Mouse (Mus musculus) urinary bladder, postnatal 4 days (tissue): ENCODE results near the gene Map3k1.

Experiments used
- DNase-seq, 2 experiments: peaks; one replicate each; pipeline ENCODE4 v3.0.0; 2021 to 2022; ENCODE audit warnings: low spot score in 2 of 2

The Map3k1 gene

DNA sequence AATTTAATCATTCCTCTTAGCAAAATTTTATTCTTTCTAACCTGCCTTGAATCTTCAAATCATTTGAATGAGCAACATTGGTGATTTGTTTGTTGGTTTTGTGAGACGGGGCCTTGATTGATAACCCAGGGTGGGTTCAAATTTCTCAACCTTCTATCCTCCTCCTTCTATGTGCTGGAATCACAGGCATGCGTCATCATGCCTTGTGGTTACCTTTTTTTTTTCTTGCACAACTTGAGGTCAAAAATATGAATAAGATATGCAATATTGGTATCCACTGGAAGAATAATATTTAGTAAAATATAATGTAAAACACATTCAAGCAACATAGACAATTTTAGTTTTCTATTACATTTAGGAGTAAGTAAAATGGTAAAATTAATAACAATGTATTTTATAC is 3.9 kb upstream of the Map3k1 start:
- no peak for DNase-seq

DNA sequence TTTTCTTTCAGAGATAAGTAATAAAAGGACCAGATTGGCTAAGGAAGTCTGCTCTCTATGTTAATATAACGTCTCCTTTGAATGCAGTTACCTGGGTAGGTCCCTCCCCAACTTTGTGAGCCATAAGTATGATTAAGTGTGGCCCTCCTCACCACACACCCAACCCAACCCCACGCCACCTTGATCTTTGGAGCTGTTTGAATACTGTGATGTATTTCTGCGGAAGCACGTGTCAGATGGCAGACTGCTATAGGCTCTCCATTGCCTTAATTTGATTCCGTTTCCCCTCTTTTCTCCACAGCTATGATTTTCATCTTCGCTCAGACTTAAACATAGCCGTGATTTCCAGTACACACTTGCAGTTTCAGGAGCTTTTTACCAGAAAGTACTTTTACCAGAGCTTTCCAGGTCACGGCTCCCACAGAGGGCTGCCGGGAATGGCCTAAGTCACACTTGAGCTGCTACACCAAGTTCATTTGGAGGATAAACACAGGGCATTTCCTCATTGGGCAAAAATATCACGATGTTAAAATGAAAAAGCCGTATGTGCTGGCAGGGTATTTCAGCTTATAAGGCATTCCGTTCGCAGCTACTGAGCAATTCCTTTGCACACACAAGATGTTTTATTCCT is 2.3 kb upstream of the Map3k1 start:
- no peak for DNase-seq

DNA sequence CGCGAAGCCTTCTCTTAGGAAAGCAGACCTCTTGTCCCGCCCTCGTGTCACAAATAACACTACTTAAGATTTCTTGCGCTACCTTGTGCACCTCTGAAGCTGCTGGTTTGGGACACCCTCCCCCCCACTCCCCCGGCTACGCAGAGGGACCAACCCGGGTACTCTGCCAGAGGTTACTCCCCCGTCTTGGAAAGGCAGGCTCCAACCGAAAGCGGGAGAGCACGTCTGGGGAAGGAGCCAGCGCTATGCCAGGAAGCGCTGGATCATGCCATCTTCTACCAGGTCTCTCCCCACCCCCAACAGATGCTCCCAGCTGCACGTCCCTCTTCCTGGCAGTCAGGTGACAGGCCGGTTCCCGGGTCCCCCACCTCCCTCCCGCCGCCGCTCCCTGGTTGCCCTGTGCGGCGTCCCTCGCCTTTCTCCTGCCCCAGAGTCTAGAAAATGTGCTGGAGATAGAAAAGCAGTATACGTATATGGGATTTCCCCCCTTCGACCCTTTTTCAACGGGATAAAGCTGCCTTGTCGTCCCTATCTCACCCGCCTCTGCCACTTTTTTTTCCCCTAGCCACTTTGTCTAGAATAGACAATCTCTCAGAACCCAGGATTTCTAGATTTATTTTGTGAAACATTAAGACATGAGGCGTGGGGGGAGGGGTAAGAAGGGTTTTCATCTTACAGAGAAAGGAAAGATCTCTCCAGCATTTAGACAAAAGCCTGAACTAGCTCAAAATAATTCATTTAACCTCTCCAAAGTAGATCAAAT is 854 bp upstream of the Map3k1 start:
- peak in 1 of 2 experiments; percentile 56 for DNase-seq

DNA sequence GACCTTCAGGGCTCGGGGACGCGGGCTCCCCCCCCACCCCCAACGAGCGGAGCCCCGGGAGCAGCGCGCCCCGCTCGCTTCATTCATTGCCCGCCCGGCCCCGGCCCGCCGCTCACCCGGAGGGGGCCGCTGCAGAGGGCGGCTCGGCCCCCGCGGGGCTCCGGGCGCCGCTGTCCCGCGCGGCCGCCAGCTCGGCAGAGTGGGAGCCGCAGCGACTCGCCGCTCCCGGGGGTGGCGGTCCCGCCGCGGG is 481 bp downstream of the Map3k1 start:
- no peak for DNase-seq

DNA sequence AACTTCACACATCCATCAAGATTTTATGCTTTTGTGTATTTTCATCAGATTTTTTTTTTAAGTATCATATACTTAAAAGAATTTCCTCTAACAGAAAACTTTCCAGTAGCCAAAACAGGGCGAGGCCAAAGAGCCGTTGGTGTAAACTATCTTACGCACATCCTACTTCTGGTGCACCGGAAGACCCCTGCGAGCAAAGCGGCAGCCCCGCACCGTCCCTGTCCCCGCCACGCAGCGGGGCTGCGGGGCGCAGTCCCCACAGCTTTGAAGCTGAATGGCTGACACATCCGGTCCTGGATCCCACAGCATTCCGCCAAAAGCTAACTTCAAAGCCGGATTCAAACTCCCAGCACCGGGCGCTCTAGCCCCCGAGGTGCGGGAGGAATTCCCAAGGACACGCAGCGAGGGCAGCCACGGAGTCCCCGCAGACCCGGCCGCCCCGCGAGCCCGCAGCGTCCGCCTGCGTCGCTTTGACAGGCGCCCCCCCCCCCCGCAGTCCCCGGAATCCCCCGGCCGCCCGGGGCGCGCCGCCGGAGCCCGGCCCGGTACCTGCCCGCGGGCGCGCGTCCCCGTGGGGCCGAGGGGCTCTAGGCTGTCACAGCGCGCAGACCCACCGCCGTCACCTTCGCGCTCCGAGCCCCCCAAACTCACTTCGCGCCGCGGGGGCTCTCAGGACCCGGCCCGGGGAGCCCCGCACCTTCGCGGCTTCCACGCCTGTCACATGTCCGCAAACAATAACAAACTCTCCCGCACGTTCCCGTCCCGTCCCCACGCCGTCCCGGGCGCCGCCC is 1.0 kb downstream of the Map3k1 start:
- DNase-seq: no peak

DNA sequence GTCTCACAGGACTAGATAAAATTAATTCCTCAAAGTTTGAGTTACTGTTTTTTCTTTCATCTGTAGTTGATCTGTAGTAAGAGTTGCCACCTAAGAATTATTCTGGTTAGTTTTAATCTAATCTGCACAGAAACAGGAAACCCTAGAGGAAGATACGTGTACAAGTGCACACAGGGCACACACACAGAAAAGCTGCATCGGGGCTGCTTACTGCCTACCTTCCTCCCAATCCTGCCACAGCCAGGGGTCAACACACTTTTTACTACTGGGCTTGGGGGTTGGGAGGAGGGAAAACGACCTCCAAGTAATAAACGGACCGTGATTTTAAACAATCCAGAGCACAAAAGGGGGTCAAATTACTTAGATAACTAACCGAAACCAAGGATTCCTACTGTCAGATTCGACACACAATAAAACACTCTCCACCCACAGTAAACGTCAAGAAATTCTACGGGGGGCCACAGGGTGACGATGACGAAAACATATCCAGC is 1.6 kb downstream of the Map3k1 start:
- DNase-seq: peak in 1 of 2 experiments; percentile 18

DNA sequence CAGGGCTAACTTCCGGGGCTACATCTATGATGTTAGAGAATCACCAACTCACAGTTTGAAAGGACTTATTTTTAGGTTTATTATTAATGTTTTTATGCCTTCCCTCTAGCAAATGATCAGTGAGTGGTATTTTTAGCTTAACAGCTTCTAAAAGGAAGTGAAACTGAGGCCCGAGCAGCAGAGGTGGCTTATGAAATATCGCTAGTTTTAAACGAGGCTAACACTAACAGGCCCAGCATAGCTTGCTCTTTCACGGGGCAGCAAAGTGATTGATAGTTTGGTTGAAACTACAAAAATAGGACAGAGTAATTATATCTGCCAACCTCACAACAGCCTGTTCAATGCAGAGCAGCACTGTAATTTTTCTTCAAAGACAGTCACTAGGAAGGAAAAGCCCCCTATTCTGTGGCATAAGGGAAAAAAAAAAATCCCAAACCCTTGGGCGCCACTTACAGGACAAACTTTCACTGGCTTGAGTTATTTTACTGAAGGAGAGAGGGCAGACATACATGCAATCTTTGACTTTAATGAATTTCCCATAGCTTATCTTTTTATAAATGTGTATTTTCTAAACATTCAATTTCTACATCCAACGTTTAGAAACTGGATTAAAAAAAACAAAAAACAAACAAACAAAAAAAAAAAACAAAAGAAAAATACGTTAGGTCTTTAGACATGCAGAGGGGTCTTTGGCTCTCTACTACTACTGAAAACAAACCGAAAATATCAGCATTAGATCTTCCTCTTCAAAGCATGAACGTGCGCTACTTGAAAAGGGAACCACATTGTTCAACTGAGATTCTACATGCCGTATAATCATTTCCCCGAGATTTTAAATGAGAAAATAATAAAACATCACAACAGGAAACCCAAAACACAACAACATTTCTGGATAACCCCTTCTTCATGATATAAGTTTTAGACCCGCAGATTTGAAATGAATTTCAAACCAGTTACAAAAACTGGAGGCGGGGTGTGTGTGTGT is 2.8 kb downstream of the Map3k1 start:
- no peak for DNase-seq

DNA sequence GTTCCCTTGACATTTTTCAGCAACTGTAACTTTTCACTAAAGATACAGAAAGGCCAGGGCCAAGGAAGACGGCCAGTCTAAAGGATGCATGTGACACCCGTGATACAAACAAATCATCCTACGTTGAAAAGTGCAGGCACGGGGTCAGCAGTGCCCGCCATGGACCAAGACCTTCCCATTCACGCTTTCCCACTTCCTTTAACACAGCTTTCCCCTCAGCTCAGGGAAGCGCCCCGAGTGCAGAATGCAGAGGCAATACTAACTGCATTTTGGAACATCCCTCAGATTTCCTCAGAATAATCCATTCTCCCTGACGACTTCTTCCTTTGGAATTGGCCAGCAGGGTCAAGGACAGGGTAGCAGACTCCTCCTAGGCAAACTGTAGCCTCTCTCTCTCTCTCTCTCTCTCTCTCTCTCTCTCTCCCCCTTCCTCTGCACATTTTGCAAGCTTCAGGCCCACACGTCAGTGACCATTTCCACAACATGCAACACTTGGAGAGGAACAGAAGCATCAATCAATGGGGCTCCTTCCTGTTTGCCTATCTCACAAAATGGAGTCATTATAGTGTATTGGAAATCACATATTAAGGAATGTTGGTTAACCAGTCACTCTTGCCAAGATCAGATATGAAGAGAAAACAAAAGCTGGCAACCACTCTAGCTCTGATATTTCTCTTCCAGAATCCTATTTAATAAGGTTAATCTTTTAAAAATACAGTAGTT is 3.7 kb downstream of the Map3k1 start:
- DNase-seq: peak in 1 of 2 experiments; percentile 15

DNA sequence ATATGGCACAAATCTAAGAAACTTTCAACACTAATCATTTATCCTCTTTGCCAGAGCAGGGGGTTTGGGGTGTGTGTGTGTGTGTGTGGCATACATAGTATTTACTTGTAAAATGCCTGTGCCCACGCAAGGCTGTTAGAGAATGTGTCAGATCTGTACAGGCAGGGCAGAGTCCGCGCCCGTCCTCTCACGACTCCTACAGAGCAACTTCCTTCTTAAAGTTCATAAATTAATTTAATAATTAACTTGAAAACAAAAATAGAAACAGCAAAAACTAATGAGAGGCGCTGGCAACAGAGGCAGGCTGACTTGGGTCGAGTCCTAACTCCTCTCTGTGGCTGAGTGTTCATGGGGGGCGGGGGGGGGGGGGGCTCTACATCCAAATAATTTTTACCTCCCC is 4.6 kb downstream of the Map3k1 start:
- DNase-seq: no peak

DNA sequence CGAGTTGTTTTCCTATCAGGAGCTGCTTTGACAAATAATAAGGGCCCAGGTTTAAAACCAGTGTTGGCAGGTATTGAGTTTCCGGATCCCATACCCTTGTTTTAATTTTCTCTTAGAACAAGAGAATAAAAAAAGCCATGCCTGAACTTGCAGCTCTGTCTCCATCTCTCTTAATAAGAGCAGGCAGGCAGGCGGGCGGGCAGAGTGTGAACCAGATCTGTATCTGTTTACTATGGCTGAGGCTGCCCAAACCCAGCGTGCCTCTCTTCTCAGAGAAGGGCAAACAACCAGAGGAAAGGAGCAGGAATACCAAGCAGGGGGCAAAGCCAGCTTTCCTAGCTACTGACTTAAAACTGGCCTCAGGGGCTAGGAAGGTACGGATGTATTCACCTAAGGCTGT is 5.3 kb downstream of the Map3k1 start:
- peak in 1 of 2 experiments; percentile 29 for DNase-seq

DNA sequence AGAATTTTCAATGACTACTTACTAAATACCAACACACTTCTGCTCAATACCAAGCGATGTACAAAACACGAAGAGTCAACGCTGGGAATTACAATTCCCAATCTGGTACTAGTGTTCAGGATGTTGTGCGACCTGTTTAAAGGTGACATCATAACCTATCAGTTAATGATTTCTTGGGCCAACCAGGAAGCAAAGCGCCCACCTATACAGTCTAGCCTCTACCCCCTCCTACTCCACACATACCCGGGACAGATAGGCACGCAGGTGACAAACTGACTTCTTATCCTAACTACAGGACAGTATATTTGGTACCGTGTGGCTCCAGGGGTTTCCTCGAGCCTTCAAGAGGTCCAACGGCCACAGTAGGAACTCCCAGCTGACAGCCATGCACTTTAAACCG is 5.9 kb downstream of the Map3k1 start:
- DNase-seq: no peak

DNA sequence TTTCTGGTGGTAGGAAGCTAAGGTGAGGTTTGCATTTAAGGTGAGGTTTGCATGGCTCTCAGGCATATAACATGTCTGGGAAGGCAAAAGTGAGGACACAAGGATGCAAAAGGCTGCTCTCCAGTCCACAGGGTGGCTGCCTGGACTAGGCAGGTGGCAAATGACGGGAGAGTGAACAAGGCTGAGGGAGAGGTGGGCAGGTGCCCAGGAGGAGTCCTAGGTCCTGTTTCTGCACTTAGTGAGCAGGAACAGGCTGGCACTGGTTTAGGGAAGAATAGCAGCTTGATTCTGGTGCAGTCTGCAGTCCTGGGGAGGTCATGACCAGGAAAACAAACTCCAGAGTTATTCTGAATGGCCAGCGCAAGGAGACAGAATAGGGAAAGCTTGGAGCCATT is 6.5 kb downstream of the Map3k1 start:
- peak in 1 of 2 experiments; percentile 13 for DNase-seq

DNA sequence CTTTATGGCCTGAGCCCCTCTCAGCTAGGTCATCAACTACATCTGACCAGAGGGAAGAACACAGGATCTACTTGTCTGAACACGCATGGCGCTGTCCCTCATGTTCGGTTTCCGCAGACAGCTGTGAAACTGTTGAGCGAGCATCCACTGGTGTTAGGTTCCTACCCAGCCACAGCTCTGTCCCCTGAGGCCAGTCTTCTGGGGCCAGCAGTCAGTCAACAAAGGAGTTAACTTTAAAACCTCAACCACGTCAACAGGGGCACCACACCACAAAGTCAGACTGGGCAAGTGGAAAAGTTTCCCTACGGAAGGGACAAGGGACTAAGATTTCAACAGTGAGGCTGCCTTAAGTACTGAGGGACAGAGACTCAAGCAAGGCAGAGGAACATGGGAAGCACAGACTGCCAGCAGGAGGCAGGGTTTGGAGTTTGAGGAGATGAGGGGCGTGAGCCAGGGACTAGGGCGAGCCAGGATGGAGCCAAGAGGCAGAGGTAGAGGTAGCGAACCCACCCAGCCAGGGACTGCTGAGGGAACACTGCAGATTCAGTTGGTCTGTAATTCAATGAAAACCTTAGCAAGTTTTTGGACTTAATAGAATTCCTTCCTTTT is 7.0 kb downstream of the Map3k1 start:
- DNase-seq: peak in 1 of 2 experiments; percentile 20

DNA sequence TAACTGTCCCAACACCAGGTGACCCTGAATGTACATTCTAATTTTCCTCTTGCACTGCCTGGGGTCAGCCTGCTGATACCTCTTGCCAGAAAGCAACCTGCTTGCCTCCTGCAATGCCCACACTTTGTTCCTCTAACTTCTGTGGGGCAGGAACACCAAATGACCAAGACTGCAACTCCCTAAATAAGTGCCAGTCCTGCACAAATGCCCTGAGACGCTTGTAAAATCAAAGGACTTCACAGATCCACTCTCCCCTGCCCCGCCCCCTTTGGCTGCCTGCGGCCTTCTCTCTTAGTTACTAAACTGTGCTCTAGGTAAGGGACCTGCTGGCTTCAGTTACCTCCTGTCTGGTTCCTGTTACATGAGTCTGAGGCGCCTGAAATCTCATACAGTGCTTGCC is 7.9 kb downstream of the Map3k1 start:
- peak; percentile 16 to 51 for DNase-seq

DNA sequence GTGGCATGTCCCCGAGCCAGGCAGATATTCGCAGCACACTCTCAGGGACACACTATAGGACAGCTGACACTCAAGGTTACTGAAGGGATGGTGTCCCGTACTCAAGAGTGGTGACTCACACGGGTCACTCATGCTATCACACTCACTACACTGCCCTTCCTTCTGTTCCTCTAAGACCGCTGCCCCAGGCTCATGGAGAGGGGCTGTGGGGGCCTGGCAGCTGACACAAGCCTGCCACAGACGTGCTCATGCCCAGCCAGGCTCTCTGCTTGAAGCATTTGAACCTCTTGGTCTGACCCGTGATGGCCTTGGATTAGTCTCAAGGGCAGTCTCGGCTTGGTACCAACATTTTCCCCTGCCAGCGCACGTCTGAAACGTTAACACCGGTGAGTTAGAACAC is 10.7 kb downstream of the Map3k1 start:
- no peak for DNase-seq

DNA sequence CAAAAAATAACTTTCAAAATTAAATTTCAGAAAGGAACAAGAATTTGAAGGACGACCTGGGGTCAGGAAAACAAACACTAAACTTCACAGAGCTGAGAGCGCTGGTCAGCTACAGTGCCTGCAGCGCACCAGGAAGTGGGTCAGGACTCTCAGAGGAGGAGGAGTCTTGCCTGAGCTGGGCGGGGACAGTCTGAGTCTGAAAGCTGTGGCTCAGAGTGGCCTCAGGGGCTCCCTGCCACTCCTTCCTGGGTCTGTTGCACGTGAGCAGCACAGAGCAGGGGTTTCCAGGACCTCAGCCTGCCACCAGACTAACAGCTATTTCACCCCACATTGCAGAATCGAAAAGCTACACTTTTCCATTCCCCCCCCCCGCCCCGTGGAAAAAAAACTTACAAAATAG is 11.8 kb downstream of the Map3k1 start:
- peak; percentile 54 to 80 for DNase-seq

DNA sequence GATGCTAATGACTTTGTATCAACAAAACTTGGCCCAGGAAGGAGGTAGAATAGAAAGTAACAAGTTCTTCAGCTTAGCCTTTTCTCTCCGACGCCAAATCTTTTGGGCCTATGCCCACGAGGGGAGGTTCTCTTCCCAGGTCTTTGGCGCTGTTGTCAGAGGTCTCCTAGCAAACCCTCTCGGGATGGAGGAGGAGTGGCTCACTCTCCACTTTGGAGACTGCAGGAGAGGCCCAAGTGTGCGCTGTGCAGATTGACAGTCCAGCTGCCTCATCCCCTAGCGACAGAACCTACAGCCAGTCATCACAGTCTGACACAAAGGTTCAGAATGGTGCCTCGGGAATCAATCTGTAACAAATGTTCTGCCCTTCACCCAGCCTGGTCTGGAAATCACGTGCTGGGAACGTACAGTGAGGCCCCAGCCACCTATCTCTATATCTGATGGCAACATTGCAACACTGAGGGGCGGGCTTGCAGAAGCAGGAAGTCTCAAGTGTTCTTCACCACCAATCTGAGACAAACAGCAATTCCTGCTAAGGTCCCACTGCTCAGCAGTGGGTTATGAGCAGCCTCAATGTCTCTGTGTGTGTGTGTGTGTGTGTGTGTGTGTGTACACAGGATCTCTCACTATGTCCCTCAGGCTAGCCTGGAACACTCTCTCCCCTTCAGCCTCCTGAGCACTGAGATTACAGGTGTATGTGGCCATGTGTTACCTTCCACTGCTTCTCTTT is 12.4 kb downstream of the Map3k1 start:
- peak in 1 of 2 experiments; percentile 65 for DNase-seq

DNA sequence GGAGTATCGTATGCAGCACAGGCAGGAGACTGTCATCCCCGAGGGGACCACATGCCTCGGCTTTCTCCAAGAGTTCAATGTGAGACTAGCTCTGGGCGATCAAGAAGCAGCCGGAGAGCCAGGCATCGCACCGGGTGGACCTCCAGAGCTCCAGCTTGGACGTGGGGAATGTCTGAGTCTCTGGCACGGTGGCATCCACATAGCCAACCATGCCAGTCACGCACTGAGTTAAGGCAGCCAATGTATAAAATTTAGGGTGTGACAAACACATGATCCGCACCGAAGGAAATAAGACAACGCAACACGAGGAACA is 15.9 kb downstream of the Map3k1 start:
- DNase-seq: no peak

DNA sequence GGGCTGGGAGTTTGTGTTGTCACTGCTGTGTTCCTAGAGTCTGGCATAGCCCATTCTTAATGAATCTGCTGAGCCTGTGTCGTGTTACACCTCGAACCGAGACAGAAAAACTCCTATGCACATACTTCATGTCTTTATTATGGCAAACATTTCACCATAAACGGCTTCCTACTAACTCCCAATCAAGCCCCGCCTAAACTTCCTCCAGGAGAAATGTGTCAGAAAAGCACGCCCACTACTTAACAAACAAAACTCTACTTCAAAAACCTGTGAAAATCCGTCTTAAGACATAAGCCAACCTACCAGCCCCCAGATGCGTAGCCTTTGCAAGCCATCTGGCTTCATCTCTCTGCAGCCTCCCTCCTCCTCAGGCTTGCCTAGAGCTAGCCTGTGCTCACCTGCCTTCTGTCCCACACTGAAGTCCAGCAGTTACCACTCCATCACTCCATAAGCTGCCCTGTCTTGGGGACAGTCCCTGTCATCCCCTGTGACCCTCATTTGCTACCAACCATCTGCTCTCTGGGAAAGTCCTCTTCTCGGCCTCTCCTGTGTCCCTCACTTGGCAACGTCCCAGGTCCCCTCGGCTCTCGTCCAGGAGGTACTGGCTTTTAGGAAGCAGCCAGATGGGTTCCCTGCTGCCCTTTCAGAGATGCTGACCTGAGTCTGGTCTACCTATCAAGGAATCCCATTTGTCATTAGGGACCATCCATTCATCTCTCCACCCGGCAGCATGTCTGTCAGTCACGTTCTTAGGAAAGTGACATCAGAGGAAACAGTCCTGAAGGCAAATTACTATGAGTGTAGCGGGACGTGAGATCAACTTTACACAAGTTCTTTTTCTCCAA is 16.4 kb downstream of the Map3k1 start:
- no peak for DNase-seq
